Mouse (Mus musculus) thymus, postnatal 25 days (tissue): ENCODE measurements around the gene Trmt61a.
"Not testable (repeated sequence)": the region's sequence is repeated elsewhere in the genome, so short reads cannot be mapped to it uniquely, and the experiment has no call there.

Source experiments
- DNase-seq: peaks from one replicate; pipeline ENCODE4 v3.0.0; 2022

Trmt61a gene

GRCm38 (mm10) chr12:111699542-111699941 is 21.6 kb downstream of the Trmt61a start:
- DNase-seq = no peak

DNA sequence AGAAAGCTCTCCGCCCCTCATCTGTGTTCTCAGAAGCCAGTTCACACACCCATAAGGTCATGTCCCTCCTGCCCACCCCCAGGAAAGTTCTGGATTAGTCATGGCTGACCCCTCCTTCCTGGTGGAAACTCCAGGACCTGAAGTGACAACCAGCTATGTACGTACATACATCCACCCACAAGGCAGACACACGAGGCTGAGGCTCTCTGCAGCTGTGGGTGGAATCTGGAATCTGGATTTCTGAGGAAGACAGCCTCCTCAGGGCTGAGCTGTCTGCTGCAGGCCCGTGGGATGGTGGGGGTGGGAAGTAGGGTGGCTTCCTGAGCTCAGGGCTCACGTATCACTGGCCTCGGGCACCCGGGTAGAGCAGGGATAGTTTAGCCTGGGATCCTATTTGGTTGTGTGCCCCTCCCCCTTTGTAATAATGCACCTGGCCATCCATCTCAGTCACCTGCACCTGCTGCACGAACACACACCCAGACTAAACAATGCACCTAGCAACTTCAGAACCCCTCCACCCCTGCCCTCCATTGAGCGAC is 23.1 kb downstream of the Trmt61a start:
- no peak for DNase-seq

DNA sequence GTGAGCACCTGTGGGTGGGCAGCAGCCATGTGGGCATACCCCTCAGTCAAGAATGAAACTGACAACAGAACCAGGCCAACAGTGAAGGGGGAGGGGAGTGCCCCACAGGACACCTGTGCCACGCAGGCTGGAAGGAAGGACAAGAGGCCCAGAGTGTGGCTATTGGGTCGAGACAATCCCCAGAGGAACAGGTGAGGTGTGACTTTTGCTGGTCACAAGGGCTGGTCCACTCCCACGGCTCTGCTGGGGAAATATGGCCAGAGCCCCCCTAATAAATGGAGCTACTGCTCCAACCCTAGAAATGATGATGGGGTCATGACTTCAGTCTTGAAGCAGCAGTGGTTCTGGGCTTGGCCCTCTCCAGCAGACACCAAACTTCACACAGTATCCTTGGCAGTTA is 25.4 kb downstream of the Trmt61a start:
- no peak for DNase-seq

DNA sequence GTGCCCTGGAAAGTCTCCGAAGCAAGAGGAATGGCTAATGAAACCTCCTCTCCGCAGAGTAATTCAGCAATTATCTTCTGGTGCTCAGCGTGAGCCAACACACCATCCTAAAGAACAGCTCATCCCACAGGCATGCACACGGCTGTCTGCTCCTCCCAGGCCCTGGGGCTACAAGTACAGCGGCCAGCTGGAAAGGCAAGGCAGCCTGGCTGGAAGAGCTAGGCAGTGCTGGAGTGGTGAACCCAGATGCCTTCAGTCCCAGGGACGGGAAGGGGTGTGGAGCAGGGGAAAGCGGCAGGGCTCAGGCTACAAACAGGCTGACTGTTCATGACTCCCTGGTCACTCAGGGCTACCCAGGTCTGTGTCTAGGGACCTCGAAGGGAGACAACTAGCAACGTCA is 26.7 kb downstream of the Trmt61a start:
- no peak for DNase-seq

DNA sequence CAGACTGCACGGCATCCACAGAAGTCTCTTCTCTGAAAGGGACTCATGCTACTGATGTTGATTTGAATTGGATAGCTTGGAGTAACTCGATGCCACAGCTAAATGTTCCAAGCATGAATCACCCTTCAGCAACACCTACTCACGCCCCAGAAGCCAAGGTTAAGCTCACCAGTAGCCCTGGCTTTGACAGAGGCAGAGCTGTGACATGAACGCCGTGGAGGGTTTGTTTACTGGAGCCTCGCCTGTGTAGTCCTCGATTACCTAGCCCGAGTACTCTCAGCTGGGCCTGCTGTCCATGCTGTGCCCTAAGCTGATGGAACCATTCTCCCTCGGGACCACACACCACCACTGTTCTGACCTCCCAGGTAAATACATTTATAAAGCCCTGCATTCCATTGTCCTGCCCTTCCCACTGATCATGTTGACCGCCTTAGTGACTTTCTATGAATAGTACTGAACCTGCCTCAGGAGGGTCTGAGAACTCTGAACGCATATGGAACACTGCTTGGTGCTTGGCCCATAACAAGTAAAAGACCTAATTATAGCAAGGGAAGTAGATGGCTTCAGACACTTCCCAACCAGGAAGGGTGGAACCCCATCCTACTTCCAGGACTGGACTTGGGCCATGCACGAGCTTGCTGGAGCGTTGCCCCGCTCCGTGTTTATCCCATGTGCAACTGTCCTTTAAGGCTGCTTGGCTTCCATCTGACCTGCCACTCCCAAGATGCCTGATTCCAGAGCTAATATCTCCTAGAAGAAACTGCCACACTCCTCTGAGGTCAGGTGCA is 27.5 kb downstream of the Trmt61a start:
- DNase-seq = no peak

- no peak for DNase-seq
These were observed 30.3 kb downstream of the Trmt61a start for GRCm38 (mm10) chr12:111708181-111708580.

GRCm38 (mm10) chr12:111710091-111710490 is 32.2 kb downstream of the Trmt61a start:
- DNase-seq = no peak

- no peak for DNase-seq
These were observed 34.6 kb downstream of the Trmt61a start for GRCm38 (mm10) chr12:111712476-111712875.

- DNase-seq = peak; percentile 94
These were observed 35.2 kb downstream of the Trmt61a start, which contains the start of the genes Bag5 and Apopt1 for GRCm38 (mm10) chr12:111713004-111713651. Gene Bag5, minus strand, starts transcription at chr12:111713257. Gene Apopt1, plus strand, starts transcription at chr12:111713261.

DNA sequence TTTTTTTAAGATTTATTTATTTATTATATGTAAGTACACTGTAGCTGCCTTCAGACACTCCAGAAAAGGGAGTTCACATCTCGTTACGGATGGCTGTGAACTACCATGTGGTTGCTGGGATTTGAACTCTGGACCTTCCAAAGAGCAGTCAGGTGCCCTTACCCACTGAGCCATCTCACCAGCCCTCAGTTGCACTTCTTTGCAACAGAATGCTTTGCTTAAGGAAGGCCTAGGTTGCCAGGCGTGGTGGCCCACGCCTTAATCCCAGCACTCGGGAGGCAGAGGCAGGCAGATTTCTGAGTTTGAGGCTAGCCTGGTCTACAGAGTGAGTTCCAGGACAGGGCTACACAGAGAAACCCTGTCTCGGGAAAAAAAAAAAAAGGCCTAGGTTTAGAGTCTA is 36.0 kb downstream of the Trmt61a start:
- DNase-seq = not testable (repeated sequence)

- no peak for DNase-seq
These were observed 38.6 kb downstream of the Trmt61a start for GRCm38 (mm10) chr12:111716505-111716904.

GRCm38 (mm10) chr12:111718656-111719055 is 40.8 kb downstream of the Trmt61a start:
- DNase-seq = no peak

DNA sequence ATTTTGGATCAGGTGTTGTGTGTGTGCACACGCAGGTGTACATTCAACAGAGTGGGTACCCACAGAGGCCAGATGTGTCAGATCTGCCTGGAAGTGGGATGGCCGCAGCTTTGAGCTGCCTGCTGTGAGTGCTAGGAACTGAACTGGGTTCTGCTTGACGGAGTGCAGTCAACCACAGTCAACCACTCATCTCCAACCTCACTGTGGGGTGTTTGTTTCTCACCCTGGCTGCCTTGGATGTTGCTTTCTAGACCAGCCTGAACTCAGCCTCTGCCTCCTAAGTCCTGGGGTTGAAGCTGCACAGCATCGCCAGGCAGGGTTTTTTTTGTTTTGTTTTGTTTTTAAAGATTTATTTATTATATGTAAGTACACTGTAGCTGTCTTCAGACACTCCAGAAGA is 42.3 kb downstream of the Trmt61a start:
- DNase-seq = no peak

GRCm38 (mm10) chr12:111722654-111723053 is 44.7 kb downstream of the Trmt61a start:
- peak; percentile 34 for DNase-seq

DNA sequence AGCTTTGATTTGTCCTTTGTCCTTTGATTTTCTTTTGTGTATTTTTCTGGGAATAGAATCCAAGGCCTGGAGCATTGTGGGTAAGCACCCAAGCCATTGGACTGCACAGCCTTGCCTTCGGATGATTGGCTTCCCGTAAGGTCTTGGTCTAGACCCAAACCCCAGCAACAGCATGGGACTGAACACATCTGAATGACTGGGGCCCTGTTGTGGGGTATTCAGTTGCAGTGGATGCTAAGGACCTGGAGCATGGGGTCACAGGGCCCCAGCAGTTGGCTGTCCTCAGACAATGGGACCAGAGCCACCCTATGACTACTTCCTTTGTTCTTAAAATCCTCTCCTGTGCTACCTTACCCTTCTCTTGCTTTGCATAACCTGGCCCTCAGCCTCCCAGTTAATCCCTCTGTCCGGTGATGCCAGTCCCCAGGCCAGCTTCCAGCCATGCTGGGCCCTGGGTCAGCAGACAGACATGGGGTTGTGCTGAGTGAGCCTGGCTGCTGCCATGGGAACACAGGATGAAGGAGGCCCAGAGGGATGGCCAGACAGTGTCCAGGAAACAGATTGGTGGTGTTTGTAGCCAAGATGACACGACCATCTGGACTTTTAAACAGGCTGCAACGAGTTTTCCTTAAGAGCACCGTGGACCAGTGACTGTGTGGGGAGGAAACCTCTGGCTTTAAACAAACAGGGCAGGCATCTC is 46.9 kb downstream of the Trmt61a start:
- no peak for DNase-seq

GRCm38 (mm10) chr12:111725338-111726121 is 47.6 kb downstream of the Trmt61a start:
- no peak for DNase-seq

- DNase-seq = no peak
These were observed 48.2 kb downstream of the Trmt61a start for GRCm38 (mm10) chr12:111726122-111726463.

DNA sequence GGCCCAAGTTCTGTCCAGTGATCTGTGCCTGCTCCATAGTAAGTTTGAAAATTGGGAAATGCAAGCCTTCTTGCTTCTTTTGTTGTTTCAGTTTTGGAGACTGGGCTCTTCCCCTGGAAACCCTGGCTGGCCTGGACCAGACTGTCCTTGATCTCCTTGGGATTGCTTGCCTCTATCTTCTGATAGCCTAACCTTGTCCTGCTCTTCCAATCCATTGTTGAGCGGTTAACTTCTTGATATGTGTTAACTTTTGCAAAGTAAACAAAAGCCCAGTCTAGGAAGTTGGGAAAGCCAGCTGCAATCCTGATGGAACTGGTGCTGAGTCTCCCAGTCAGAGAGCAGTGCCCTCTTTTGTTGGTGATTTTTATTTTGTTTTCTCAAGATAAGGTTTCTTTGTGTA is 50.1 kb downstream of the Trmt61a start:
- DNase-seq = no peak

- peak; percentile 87 for DNase-seq
These were observed 54.2 kb downstream of the Trmt61a start for GRCm38 (mm10) chr12:111731822-111732807.

- no peak for DNase-seq
These were observed 55.0 kb downstream of the Trmt61a start for GRCm38 (mm10) chr12:111732921-111733320.
